Mouse (Mus musculus) heart, embryonic 12.5 days (tissue): ENCODE measurements at regions not wholly inside any gene's neighbourhood (a gene's known extent, or its start where the extent isn't known, plus 50 kb on each side); places are given as distances from the start of the nearest gene placed in this dataset.

Experiments used
- ATAC-seq: fragments of 200-750 bp; cut with Nextera tagmentation; 2 replicates; pipeline ENCODE4 v1.8.0; 2017; ENCODE audit warnings: moderate TSS enrichment, moderate library complexity; ENCODE audit not compliant: insufficient number of reproducible peaks, low FRiP score
- H3K27ac ChIP-seq: fragments of 300-500 bp; sonication (generic); 2 replicates; pipeline ENCODE4 v1.5.1; 2016; ENCODE audit warnings: mild to moderate bottlenecking, moderate library complexity; ENCODE audit not compliant: poor library complexity, severe bottlenecking
- H3K27me3 ChIP-seq: fragments of 300-500 bp; sonication (generic); replicated peaks from 2 replicates; pipeline ENCODE4 v1.6.1; 2016; ENCODE audit warnings: mild to moderate bottlenecking, moderate library complexity
- H3K36me3 ChIP-seq: fragments of 300-500 bp; sonication (generic); 2 replicates; pipeline ENCODE4 v1.6.1; 2016; ENCODE audit warnings: mild to moderate bottlenecking, moderate library complexity
- H3K4me1 ChIP-seq: fragments of 300-500 bp; sonication (generic); replicated peaks from 2 replicates; pipeline ENCODE4 v1.6.1; 2016; ENCODE audit warnings: mild to moderate bottlenecking
- H3K4me2 ChIP-seq: fragments of 300-500 bp; sonication (generic); 2 replicates; pipeline ENCODE4 v1.6.1; 2016; ENCODE audit warnings: mild to moderate bottlenecking, moderate library complexity
- H3K4me3 ChIP-seq: fragments of 300-500 bp; sonication (generic); 2 replicates; pipeline ENCODE4 v1.5.1; 2016; ENCODE audit warnings: mild to moderate bottlenecking
- H3K9ac ChIP-seq: fragments of 300-500 bp; sonication (generic); 2 replicates; pipeline ENCODE4 v1.6.1; 2016; ENCODE audit warnings: mild to moderate bottlenecking, moderate library complexity
- H3K9me3 ChIP-seq: fragments of 300-500 bp; sonication (generic); replicated peaks from 2 replicates; pipeline ENCODE4 v1.6.1; 2016; ENCODE audit warnings: mild to moderate bottlenecking, moderate library complexity
- WGBS: fragments of 180-500 bp; shearing (Covaris S2); methylation state at CpG from one replicate; pipeline ENCODE4 v1.1.7; 2016; 5-methylcytosine and 5-hydroxymethylcytosine counted together

DNA sequence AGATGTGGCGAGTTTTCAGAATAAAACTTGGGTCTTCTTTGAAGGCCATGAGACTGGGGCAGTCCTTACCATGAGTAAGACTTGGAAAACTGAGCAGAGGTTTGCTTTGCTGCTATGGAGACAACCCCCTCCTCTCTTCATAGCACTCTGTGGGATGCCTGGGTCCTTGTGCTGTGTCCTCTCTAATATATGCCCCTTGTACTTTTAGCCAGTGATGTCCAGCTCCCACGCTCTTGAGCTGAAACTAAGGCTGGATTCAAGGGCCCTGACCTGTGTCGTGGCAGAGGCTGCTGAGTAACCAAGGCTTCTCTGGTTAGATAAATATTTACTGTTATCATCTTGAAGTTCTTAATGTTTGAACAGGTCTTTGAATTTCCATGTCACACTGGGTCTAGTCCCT is 236.8 kb downstream of the Zfp326 start:
- no peaks in the 10 kb centered on the region for H3K27me3 ChIP-seq

DNA sequence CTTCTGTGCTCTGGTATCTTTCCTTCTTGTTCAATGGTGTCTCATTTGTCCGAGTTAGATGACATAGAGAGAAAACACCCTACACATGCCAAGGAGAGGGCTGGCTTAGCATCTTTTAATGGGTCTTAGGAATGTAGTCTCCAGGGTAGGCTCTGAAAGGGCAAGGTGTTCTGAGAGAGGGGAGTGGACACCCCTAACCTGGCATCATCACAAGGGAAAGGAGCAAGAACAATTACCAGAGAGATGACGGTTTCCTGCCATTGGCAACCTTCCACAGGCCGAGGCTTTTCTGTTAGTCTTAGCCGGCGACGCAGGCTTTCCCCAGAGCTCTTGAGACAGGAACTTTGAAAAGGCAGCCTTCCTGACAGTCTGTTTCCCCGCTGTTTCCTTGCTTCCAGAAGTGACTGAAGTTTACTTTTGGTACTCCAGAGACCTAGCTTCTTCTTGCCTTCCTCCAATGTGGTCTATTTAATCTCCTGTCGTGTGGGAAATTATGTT is 232.2 kb downstream of the Zfp326 start:
- no peak overlapping the region for H3K4me2 ChIP-seq
- H3K27me3 ChIP-seq: no peaks in the 10 kb centered on the region
- no peaks in the 10 kb centered on the region for H3K9me3 ChIP-seq
- ATAC-seq: no peak
- no peak overlapping the region for H3K4me3 ChIP-seq
- H3K27ac ChIP-seq: no peak overlapping the region
- no peaks in the 10 kb centered on the region for H3K4me1 ChIP-seq
- no peaks in the 10 kb centered on the region for H3K36me3 ChIP-seq
- 57% methylated on average over 8 of the region's 8 CpGs for WGBS
- no peak overlapping the region for H3K9ac ChIP-seq

More for the DNA sequence above, 236.8 kb downstream of the Zfp326 start:
- Histone ChIP-seq H3K4me2 (no peak overlapping the region), H3K4me1 (no peaks in the 10 kb centered on the region), H3K9ac (no peak overlapping the region), H3K27ac (no peak overlapping the region), H3K36me3 (no peaks in the 10 kb centered on the region), H3K4me3 (no peak overlapping the region), H3K9me3 (no peaks in the 10 kb centered on the region)
- WGBS: 79% methylated on average over 3 of the region's 3 CpGs
- no peak for ATAC-seq

DNA sequence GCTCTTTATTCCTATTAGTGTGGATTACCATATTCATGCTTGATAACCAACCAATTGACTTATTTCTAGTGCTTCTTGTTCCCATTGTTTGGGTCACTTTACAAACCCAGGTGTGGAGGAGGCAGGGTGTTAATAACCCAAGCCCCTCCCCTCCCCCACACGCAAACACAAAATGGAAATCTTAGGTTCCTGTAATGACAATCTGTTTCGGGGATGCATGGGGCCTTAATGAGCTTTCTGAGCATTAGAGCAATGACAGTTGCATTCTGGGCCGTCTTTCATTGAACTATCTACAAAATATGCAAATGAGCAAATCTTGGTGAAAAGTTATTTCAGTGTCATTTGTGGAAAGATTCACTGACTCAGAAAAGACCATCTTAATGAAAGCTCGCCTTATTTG is 225.9 kb downstream of the Zfp326 start:
- peaks cover 24% of the 10 kb centered on the region for H3K4me1 ChIP-seq

DNA sequence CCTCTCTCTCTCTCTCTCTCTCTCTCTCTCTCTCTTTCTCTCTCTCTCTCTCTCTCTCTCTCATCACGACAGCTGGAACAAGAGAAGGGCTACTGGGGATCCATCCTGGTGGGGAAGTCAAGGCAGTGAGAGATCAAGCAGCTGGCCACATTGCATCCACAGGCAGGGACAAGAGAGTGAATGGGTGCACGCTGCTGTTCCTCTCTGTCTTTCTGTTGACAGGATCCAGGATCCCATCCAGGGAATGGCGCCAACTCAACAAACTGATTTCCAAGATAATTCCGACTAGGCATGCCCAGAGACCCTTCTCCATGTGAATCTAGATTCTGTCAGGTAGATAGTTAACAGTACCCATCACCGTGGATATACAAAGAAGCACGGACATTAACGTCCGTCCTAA is 222.5 kb downstream of the Zfp326 start:
- Histone ChIP-seq H3K36me3 (no peaks in the 10 kb centered on the region), H3K4me2 (no peak overlapping the region), H3K4me3 (no peak overlapping the region), H3K9me3 (no peaks in the 10 kb centered on the region), H3K27ac (no peak overlapping the region), H3K9ac (no peak overlapping the region), H3K27me3 (no peaks in the 10 kb centered on the region), H3K4me1 (peaks cover 24% of the 10 kb centered on the region)
- 57% methylated on average over 8 of the region's 8 CpGs for WGBS
- no peak for ATAC-seq

More for the DNA sequence above, 225.9 kb downstream of the Zfp326 start:
- no peak overlapping the region for H3K27ac ChIP-seq
- H3K4me3 ChIP-seq: no peak overlapping the region
- no peak overlapping the region for H3K4me2 ChIP-seq
- H3K27me3 ChIP-seq: no peaks in the 10 kb centered on the region
- H3K9ac ChIP-seq: no peak overlapping the region
- no peak for ATAC-seq
- no peaks in the 10 kb centered on the region for H3K36me3 ChIP-seq
- H3K9me3 ChIP-seq: no peaks in the 10 kb centered on the region
- 84% methylated on average over 4 of the region's 4 CpGs for WGBS

DNA sequence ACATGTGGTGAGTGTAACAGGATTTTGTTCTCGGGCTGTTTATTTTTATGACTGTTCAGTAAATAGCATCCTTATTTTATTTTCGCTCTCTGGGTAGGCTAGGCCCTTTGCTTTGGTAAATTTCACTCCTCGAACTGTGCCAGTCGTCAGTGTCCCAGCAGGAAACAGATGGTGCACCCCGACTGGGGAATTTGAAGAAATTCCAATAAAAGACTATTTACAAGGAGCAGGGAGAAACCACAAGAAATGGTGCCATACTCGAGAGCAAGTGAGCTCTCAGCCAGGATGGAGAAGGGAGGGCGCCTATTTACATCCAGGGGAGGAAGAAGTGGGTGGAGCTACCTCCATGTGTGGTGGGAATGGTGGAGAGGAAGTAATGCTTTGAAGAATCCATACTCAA is 213.0 kb downstream of the Zfp326 start:
- H3K4me2 ChIP-seq: no peak overlapping the region
- no peak for ATAC-seq
- no peak overlapping the region for H3K4me3 ChIP-seq
- H3K9me3 ChIP-seq: peaks cover 10% of the 10 kb centered on the region; the same call in 1 of the 2 replicates
- WGBS: 74% methylated on average over 7 of the region's 7 CpGs
- H3K36me3 ChIP-seq: no peaks in the 10 kb centered on the region
- H3K27me3 ChIP-seq: no peaks in the 10 kb centered on the region
- H3K4me1 ChIP-seq: peaks cover 10% of the 10 kb centered on the region
- H3K27ac ChIP-seq: no peak overlapping the region
- no peak overlapping the region for H3K9ac ChIP-seq

DNA sequence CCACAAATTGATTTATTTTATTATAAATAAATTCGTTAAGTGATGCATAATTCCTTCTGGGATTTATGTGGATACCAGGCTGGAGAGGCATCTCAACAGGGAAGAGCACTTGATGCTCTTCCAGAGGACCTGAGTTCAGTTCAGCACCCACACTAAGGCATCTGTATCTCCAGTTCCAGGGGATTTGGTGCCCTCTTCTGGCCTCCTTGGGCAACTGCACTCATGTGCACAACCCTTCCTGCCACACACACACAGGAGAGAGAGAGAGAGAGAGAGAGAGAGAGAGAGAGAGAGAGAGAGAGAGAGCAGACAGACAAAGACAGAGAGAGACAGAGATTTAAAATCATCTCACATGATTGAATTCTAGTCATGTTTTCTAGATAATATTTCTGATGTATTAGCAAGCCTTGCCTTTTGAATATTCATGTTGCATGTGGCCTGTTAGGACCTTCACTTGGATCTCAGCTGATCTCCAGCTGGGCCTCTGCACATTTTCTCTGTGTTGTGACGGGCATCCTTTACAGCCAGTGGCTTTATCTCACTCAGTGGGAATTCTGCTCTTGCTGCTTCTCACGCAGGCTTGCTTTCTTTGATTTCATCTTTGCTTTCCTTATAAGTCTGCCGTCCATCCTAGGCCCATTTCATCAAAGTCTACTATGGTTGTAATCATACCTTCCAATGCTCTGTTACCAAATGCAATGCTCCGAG is 212.3 kb downstream of the Zfp326 start:
- Histone ChIP-seq H3K4me3 (no peak overlapping the region), H3K27ac (no peak overlapping the region), H3K36me3 (no peaks in the 10 kb centered on the region), H3K4me1 (peaks cover 7% of the 10 kb centered on the region), H3K4me2 (no peak overlapping the region), H3K9ac (no peak overlapping the region), H3K9me3 (peaks cover 10% of the 10 kb centered on the region; the same call in 1 of the 2 replicates), H3K27me3 (no peaks in the 10 kb centered on the region)
- 78% methylated on average over 5 of the region's 5 CpGs for WGBS
- no peak for ATAC-seq

DNA sequence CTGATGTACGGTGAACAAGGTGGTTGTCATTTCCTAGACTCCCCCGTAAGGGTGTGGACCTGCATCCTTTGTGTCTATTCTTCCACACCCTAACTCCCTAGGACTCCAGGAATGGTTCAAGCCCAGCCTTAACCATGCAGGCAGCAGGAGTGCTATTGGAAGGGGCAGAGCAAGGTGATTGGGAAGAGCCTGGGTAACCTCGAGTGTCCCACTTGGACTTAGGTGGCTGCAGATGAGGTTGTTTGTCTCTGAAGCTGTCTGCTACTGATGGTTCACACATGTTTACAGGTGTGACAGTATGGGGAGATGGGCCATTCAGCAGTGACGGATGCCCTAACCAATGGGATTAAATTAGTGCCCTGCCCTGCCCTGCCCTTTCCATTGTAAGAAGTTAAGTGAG is 207.4 kb downstream of the Zfp326 start:
- 78% methylated on average over 4 of the region's 4 CpGs for WGBS

DNA sequence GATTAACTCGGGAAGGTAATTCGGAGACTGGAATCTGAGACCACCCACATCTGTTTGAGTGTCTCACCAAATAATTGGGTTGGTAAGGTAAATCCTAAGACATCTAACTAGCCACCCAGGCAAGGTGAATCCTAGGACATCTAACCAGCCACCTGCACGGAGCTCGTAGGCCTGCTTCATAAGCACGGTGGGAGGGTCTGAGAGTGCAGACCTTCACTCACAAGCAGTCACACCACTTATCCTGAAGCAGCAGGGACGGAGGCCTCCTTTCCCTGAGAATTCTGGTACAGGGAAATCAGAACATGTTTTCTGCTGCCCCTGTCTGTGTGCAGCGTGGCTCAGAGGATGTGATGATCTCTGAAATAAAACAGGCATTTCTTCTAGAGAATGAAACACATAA is 206.5 kb downstream of the Zfp326 start:
- H3K4me3 ChIP-seq: no peak overlapping the region
- no peaks in the 10 kb centered on the region for H3K36me3 ChIP-seq
- H3K4me2 ChIP-seq: no peak overlapping the region
- peaks cover 3% of the 10 kb centered on the region; the same call in 1 of the 2 replicates for H3K9me3 ChIP-seq
- no peak for ATAC-seq
- H3K4me1 ChIP-seq: no peaks in the 10 kb centered on the region
- H3K9ac ChIP-seq: no peak overlapping the region
- WGBS: 62% methylated on average over 7 of the region's 7 CpGs
- no peak overlapping the region for H3K27ac ChIP-seq
- H3K27me3 ChIP-seq: no peaks in the 10 kb centered on the region

More for the DNA sequence above, 207.4 kb downstream of the Zfp326 start:
- peaks cover 6% of the 10 kb centered on the region; the same call in 1 of the 2 replicates for H3K9me3 ChIP-seq
- H3K27me3 ChIP-seq: no peaks in the 10 kb centered on the region
- no peaks in the 10 kb centered on the region for H3K4me1 ChIP-seq
- no peak overlapping the region for H3K4me2 ChIP-seq
- H3K4me3 ChIP-seq: no peak overlapping the region
- no peaks in the 10 kb centered on the region for H3K36me3 ChIP-seq
- no peak overlapping the region for H3K9ac ChIP-seq
- ATAC-seq: no peak
- H3K27ac ChIP-seq: no peak overlapping the region

DNA sequence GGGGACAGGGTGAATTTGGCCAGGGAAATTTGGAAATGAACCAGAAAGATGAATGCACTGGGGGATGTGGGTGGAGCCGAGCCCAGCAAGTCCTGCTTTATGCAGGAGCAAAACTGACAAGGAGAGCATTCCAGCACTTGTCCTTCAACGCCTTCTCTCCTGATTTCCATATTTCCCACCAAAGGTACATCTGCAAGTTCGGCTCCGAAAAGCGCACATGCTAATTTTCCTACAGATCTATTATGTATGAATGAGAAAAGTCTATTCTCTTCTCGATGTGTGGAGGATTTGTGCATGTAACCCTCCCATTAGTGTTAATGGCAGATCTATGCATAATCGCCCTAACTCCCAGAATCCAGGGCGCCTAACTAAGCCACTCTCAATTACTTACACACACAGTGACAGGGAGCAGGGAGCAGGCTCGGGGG is 190.8 kb downstream of the Zfp326 start:
- no peak overlapping the region for H3K4me3 ChIP-seq
- H3K27ac ChIP-seq: no peak overlapping the region
- H3K9me3 ChIP-seq: peaks cover 12% of the 10 kb centered on the region
- H3K27me3 ChIP-seq: no peaks in the 10 kb centered on the region
- no peaks in the 10 kb centered on the region for H3K4me1 ChIP-seq
- 76% methylated on average over 9 of the region's 9 CpGs for WGBS
- ATAC-seq: no peak
- no peaks in the 10 kb centered on the region for H3K36me3 ChIP-seq
- no peak overlapping the region for H3K4me2 ChIP-seq
- H3K9ac ChIP-seq: no peak overlapping the region

DNA sequence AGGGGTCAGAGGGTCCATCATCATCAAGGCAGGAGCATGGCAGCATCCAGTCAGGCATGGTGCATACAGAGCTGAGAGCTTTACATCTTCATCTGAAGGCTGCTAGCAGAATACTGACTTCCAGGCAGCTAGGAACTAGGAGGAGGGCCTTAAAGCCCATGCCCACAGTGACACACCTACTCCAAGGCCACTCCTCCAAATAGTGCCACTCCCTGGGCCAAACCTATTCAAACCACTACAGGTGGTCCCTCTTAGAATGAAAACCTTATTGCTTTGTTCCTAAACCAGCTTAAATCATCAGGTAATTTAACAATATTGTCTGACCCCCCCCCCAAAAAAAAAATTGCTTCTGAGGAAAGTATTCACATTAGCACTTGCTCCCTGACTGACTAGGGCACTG is 190.3 kb downstream of the Zfp326 start:
- H3K36me3 ChIP-seq: no peaks in the 10 kb centered on the region
- H3K4me3 ChIP-seq: no peak overlapping the region
- no peak for ATAC-seq
- H3K27me3 ChIP-seq: no peaks in the 10 kb centered on the region
- no peak overlapping the region for H3K4me2 ChIP-seq
- no peaks in the 10 kb centered on the region for H3K4me1 ChIP-seq
- H3K9ac ChIP-seq: no peak overlapping the region
- H3K27ac ChIP-seq: no peak overlapping the region
- H3K9me3 ChIP-seq: peaks cover 12% of the 10 kb centered on the region

DNA sequence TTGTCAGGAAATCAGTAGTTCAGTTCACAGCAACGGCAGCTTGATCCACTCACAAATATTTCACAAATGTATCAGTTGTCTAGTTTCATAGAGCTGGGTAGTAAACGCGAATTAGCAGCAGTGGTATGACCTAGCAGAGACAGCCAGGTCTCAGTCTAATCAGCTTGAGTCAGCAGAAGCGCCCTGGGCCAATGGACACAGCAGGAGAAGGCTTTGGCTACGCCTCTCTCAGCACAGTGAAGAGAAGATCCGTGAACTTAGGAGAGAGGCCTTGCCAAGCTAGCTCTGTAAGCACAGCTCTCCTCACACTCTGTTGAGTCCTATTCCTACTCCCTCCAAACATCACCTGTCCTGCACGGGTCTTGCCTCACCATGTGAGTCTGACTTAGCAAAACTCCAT is 188.0 kb downstream of the Zfp326 start:
- 77% methylated on average over 7 of the region's 7 CpGs for WGBS

DNA sequence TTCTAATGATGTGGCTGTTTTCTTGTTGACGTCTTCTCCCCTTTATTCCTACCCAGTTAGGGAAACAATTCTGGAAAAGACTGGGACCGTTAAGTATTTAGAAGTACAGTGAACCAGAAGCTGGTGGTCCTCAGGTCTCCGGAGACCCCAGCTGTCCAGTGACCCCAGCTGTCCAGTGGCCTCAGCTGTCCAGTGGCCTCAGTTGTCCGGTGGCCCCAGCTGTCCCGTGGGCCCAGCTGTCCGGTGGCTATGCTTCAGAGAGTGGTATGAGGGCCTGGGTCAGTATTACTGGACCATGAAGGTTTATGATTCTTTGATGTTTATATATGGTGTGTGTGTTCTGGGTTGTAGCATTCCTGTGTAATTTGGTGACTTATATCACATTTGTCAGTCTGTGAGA is 186.6 kb downstream of the Zfp326 start:
- Histone ChIP-seq H3K27me3 (no peaks in the 10 kb centered on the region), H3K4me3 (no peak overlapping the region), H3K27ac (no peak overlapping the region), H3K9ac (no peak overlapping the region), H3K4me2 (no peak overlapping the region), H3K4me1 (no peaks in the 10 kb centered on the region), H3K9me3 (peaks cover 12% of the 10 kb centered on the region), H3K36me3 (no peaks in the 10 kb centered on the region)
- no peak for ATAC-seq
- WGBS: 81% methylated on average over 6 of the region's 6 CpGs

More for the DNA sequence above, 188.0 kb downstream of the Zfp326 start:
- no peak overlapping the region for H3K9ac ChIP-seq
- H3K9me3 ChIP-seq: peaks cover 12% of the 10 kb centered on the region
- no peak overlapping the region for H3K4me3 ChIP-seq
- no peaks in the 10 kb centered on the region for H3K4me1 ChIP-seq
- ATAC-seq: no peak
- no peaks in the 10 kb centered on the region for H3K36me3 ChIP-seq
- no peak overlapping the region for H3K27ac ChIP-seq
- H3K4me2 ChIP-seq: no peak overlapping the region
- H3K27me3 ChIP-seq: no peaks in the 10 kb centered on the region
